Mouse (Mus musculus) C2C12 (cell line): ENCODE results near the gene Afdn.

Experiments
- CEBPB ChIP-seq: IDR thresholded peaks from one replicate; pipeline ENCODE4 v1.6.1; 2011; ENCODE audit warnings: low read depth, mild to moderate bottlenecking, control low read depth, moderate library complexity
- CTCF ChIP-seq: IDR thresholded peaks from one replicate; pipeline ENCODE4 v1.5.1; 2011; ENCODE audit not compliant: control insufficient read depth, insufficient read depth, insufficient read length
- MYOG ChIP-seq: IDR thresholded peaks from one replicate; pipeline ENCODE4 v1.6.1; 2011; ENCODE audit not compliant: control insufficient read depth, insufficient read length; ENCODE audit errors: extremely low read depth
- USF1 ChIP-seq: IDR thresholded peaks from one replicate; pipeline ENCODE4 v1.6.1; 2011; ENCODE audit warnings: low read depth, mild to moderate bottlenecking, control low read depth, moderate library complexity

DNA sequence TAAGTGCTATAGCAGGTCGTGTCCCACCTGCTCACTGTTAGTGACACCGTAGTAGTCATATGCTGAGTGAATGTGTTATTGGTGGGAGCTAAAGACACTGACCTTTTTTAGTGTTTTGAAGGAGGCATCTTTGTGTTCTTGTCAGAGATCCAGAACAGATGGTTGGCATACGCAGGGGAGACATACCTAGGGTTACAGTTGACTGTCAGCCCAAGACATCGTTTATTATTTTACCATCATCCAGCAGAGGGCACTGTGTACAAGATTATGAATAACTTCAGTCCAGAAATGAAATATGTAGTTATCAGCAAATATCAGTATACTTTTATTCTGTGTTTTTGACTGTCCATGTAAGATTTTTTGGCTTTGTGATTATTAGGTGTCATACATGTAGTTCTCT, 75.5 kb downstream of the Afdn start:
- TF ChIP-seq USF1 (no peak), CEBPB (no peak), CTCF (no peak), MYOG (no peak)
